Mouse (Mus musculus): ENCODE data around the gene Spag6. TPM values are rescaled to one million over a fixed set of nuclear protein-coding genes. Genes with fewer than 3 reads are reported as not detected.

The Spag6 gene
- polyA plus RNA-seq (2012; rRNA removed): 0.10 and 0.20 TPM in 2 replicates

GRCm38 (mm10) chr2:18693871-18694610 lies at the start of gene Spag6:
TSS of gene Spag6 (plus strand) at chr2:18694032.
- no peak for DNase-seq (ENCODE audit: low read depth, low spot score)
- under 1% methylated on average over 61 of the region's 61 CpGs for WGBS

- DNase-seq (ENCODE audit: low read depth, low spot score): no peak
- WGBS: 79% methylated on average over 4 of the region's 4 CpGs
Measured at GRCm38 (mm10) chr2:18648563-18648962, 45.3 kb upstream of the Spag6 start.

- WGBS: 64% methylated on average over 5 of the region's 5 CpGs
- DNase-seq (ENCODE audit: low read depth, low spot score): no peak
Measured at GRCm38 (mm10) chr2:18654821-18655220, 39.0 kb upstream of the Spag6 start.

- no peak for DNase-seq (ENCODE audit: low read depth, low spot score)
- 49% methylated on average over 3 of the region's 3 CpGs for WGBS
Measured at GRCm38 (mm10) chr2:18664003-18664402, 29.8 kb upstream of the Spag6 start.

- DNase-seq (ENCODE audit: low read depth, low spot score): no peak
- 93% methylated on average over 6 of the region's 6 CpGs for WGBS
Measured at GRCm38 (mm10) chr2:18671041-18671440, 22.8 kb upstream of the Spag6 start.

GRCm38 (mm10) chr2:18672133-18672765 lies 21.6 kb upstream of the Spag6 start, which contains the start of gene Commd3:
TSS of gene Commd3 (plus strand) at chr2:18672384.
- WGBS: under 1% methylated on average over 88 of the region's 91 CpGs
- no peak for DNase-seq (ENCODE audit: low read depth, low spot score)

- WGBS: under 1% methylated on average over 11 of the region's 11 CpGs
- DNase-seq (ENCODE audit: low read depth, low spot score): no peak
Measured at GRCm38 (mm10) chr2:18672766-18673164, 21.1 kb upstream of the Spag6 start.

- DNase-seq (ENCODE audit: low read depth, low spot score): no peak
- WGBS: 82% methylated on average over 4 of the region's 4 CpGs
Measured at GRCm38 (mm10) chr2:18673766-18674165, 20.1 kb upstream of the Spag6 start.

GRCm38 (mm10) chr2:18674193-18674902 lies 19.5 kb upstream of the Spag6 start:
- 91% methylated on average over 4 of the region's 4 CpGs for WGBS
- DNase-seq (ENCODE audit: low read depth, low spot score): no peak

- WGBS: 24% methylated on average over 42 of the region's 42 CpGs
- DNase-seq (ENCODE audit: low read depth, low spot score): no peak
Measured at GRCm38 (mm10) chr2:18675681-18676456, 18.0 kb upstream of the Spag6 start.

- under 1% methylated on average over 40 of the region's 64 CpGs for WGBS
- DNase-seq (ENCODE audit: low read depth, low spot score): no peak
Measured at GRCm38 (mm10) chr2:18676457-18676935, 17.3 kb upstream of the Spag6 start.

- DNase-seq (ENCODE audit: low read depth, low spot score): no peak
- WGBS: under 1% methylated on average over 73 of the region's 77 CpGs
Measured at GRCm38 (mm10) chr2:18676936-18677491, 16.8 kb upstream of the Spag6 start, which contains the start of gene Bmi1. TSS of gene Bmi1 (plus strand) at chr2:18677018.

- no peak for DNase-seq (ENCODE audit: low read depth, low spot score)
- WGBS: 9% methylated on average over 55 of the region's 55 CpGs
Measured at GRCm38 (mm10) chr2:18677631-18678471, 16.0 kb upstream of the Spag6 start.

- no peak for DNase-seq (ENCODE audit: low read depth, low spot score)
- WGBS: 94% methylated on average over 2 of the region's 2 CpGs
Measured at GRCm38 (mm10) chr2:18679701-18680100, 14.1 kb upstream of the Spag6 start.

GRCm38 (mm10) chr2:18680501-18680900 lies 13.3 kb upstream of the Spag6 start:
- 25% methylated on average over 4 of the region's 4 CpGs for WGBS
- no peak for DNase-seq (ENCODE audit: low read depth, low spot score)

GRCm38 (mm10) chr2:18680961-18681360 lies 12.9 kb upstream of the Spag6 start:
- DNase-seq (ENCODE audit: low read depth, low spot score): no peak
- 45% methylated on average over 29 of the region's 29 CpGs for WGBS

GRCm38 (mm10) chr2:18684062-18684461 lies 9.8 kb upstream of the Spag6 start:
- 93% methylated on average over 5 of the region's 5 CpGs for WGBS

GRCm38 (mm10) chr2:18686386-18686785 lies 7.4 kb upstream of the Spag6 start:
- DNase-seq (ENCODE audit: low read depth, low spot score): no peak
- 92% methylated on average over 6 of the region's 6 CpGs for WGBS

More at GRCm38 (mm10) chr2:18684062-18684461, 9.8 kb upstream of the Spag6 start:
- no peak for DNase-seq (ENCODE audit: low read depth, low spot score)
